Mouse (Mus musculus) retina, adult 2 months (tissue): ENCODE measurements around the gene Irgm2.
"Not testable (repeated sequence)": the region's sequence is repeated elsewhere in the genome, so short reads cannot be mapped to it uniquely, and the experiment has no call there.

Experiments used
- DNase-seq: peaks from one replicate; pipeline ENCODE4 v3.0.0-alpha.2; 2012; ENCODE audit warnings: low read depth, low spot score

The Irgm2 gene

GRCm38 (mm10) chr11:58213673-58214342, 14.4 kb downstream of the Irgm2 start:
- no peak for DNase-seq

GRCm38 (mm10) chr11:58214391-58215048, 15.1 kb downstream of the Irgm2 start:
- no peak for DNase-seq

DNA sequence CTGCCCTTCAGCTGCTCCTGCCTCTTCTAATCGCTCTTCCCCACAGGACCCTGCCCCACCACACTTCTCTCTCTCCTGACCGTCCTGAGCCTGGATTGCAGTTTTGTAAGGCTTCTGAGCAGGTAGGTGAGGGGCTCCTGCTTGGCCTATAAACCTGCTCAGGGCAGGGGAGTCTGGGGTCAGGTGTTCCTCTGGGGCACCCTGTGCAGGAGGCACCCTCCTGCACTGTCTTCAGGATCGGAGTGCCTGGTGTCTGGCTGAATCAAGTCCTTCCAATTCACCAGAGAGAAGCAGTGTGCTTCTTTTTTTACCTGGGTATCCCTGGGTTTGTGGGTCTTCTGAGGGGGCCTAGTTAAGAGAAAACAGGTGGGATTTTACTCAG, 15.6 kb downstream of the Irgm2 start:
- DNase-seq, result not testable (repeated sequence)

- no peak for DNase-seq
These were observed 16.4 kb downstream of the Irgm2 start for GRCm38 (mm10) chr11:58215814-58216213.

- no peak for DNase-seq
These were observed 17.4 kb downstream of the Irgm2 start for GRCm38 (mm10) chr11:58216823-58217222.

- DNase-seq, result no peak
These were observed 24.3 kb downstream of the Irgm2 start for GRCm38 (mm10) chr11:58223751-58224150.

DNA sequence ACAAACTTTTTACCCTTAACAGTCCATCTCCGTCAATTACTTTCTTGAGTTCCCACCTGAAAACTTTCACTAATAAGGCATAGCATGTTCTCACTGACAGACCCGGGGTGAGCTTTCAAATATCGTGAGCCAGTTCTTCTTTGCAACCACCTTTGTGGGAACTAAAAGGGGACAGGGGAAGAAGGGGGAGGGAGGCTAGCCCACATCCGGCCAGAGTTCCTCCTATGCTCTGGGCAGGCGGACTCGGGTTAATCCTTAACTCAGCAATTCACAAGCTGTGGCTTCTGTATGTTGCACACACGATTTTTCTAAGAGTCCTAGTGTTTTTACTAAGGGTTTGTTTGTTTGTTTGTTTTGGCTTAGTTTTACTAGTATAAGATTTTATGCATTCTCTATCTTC, 24.9 kb downstream of the Irgm2 start:
- no peak for DNase-seq

GRCm38 (mm10) chr11:58224872-58225271, 25.5 kb downstream of the Irgm2 start:
- DNase-seq, result not testable (repeated sequence)

- peak; percentile 46 for DNase-seq
These were observed 26.2 kb downstream of the Irgm2 start for GRCm38 (mm10) chr11:58225655-58226054.

DNA sequence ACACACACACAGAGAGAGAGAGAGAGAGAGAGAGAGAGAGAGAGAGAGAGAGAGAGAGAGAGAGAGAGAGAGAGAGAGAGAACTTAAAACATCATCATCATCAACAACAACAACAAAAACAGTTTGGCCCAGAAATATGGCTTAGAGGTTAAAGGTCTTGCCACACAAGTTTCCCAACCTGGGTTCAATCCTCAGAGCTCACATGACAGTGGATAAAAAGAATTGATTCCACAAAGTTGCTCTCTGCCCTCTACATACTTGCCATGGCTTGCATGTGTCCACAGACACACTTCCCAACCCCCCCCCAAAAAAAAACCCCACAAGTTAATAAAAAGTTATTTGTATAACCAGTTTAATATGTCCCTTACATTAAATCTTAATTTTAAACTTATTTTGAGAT, 27.0 kb downstream of the Irgm2 start:
- no peak for DNase-seq

GRCm38 (mm10) chr11:58228021-58228420, 28.6 kb downstream of the Irgm2 start:
- not testable (repeated sequence) for DNase-seq

GRCm38 (mm10) chr11:58230396-58230910, 31.0 kb downstream of the Irgm2 start:
- no peak for DNase-seq

- no peak for DNase-seq
These were observed 31.7 kb downstream of the Irgm2 start for GRCm38 (mm10) chr11:58231156-58231555.

GRCm38 (mm10) chr11:58234551-58234950, 35.1 kb downstream of the Irgm2 start:
- DNase-seq, result not testable (repeated sequence)

DNA sequence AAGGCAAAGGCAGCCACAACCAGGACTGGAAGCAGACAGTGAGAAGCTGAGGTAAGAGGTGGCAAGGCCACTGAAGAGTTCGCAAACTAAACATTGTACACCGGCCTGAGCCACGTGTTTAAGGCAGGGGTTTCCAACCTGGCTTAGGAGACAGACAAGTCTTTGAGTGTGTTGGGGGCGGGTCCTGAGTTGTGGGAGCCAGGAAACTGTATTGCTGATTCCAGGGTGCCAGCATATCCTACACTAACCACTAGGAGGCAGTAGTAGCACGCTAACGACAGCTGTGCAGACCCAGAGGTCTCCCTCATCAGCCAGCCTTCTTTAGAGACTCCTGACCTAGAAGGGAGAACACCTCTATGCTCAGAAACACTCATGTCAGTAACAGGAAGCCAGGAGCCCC, 35.7 kb downstream of the Irgm2 start:
- no peak for DNase-seq

- DNase-seq, result no peak
These were observed 39.7 kb downstream of the Irgm2 start for GRCm38 (mm10) chr11:58238840-58239791.

GRCm38 (mm10) chr11:58247294-58247693, 47.9 kb downstream of the Irgm2 start:
- DNase-seq, result no peak

DNA sequence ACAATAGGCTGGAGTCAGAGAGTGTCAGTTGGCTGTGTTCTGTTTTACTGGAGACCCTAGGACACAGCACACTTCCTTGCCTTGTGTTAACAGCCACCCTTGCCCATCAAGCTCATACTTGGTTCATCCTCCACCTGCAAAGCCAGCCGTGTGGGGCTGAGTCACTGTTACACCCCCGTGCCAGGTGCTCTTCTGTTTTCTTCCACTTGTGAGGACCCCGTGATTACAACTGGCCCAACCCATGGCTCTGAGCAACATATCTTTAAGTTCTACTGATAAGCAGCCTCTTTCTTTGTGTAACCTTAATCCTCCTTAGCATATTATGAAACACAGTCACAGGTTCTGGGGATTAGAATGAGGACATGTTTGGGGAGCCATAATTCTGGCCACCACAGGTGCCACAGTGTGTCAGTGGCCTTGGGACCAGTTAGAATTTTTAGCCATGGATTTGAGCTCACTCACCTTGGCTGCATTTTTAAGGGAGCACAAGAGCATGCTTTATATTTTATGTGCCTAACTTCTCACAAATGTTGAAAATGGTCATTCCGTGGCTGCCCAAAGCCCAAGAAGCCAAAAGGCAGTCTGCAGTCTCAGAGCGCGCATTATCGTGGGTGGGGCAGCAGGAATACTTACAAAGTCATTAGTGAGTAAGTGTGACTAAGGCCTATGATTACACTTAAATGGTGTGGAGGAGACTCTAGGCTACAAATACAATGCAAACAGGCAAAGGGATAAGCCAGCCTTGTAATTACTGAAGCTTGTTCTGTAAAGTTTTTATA, 50.0 kb downstream of the Irgm2 start:
- no peak for DNase-seq

GRCm38 (mm10) chr11:58250550-58250949, 51.1 kb downstream of the Irgm2 start:
- no peak for DNase-seq

DNA sequence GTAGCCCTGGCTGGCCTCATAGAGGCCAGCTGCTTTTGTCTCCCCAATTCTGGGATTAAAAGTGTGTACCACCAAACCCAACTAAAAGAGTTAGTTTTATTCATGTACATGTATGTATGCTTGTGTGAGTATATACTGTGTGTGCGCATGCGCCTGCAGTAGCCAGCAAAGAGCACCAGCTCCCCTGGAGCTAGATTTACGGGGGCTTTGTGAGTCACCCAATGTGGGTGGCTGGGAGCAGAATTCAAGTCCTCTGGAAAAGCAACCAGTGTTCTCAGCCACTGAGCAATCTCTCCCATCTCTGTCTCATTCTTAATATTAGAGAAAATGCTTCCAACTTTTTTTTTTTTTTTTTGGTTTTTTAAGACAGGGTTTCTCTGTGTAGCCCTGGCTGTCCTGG, 55.0 kb downstream of the Irgm2 start:
- no peak for DNase-seq

- DNase-seq, result no peak
These were observed 58.4 kb downstream of the Irgm2 start for GRCm38 (mm10) chr11:58257816-58258215.
